In the genomic region with DNA sequence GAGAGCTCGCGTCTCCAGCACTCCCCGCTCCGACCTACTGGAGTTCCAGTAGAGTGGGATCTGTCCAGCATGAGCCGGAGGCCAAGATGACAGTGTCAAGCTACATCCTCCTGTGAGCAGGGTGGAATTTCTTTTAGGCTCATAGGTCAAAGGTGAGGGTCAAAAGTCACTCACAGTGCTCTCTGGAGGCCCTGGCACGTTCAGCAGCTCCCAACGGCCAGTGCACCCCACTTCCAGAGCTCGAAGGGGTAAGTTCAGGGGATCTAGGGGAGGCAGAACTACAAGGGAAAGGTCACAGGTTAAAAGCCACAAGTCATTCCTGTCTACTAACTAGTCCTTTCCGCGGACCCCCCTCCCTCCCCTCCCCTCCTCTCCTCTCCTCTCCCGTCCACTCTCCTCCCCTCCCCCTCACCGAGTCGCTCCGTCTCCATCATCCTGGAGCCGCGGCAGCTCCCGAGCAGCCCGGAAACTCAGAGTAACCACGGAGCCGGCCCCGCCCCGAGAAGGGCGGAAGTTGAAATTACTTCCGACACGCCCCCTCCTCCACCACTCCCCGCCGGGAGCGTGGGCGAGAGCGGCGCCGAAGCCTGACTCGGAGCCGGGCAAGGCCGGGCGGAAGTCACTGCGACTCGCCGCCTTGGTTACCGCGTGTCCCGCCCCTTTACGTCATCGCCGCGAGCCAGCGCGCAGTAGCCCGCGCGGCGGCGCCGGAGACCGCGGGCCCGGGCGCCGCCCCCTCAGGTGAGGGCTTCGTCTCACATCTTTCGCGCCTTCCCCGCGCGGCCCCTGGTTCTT, we compare ENCODE assay signal across 7 mouse cellular contexts. TPM values are rescaled to one million over a fixed set of nuclear protein-coding genes. Genes with fewer than 3 reads are reported as not detected.
DNase-seq lines count a peak whose midpoint lies in the region; ATAC-seq and TF ChIP-seq lines count a peak whose summit lies in the region.

TSS of gene Skiv2l (minus strand) at position 489 of the 795 bp plus-strand sequence.
TSS of gene Nelfe (plus strand) at position 670 of the 795 bp plus-strand sequence.

- peaks cover 32% of the 10 kb centered on the region for H3K4me1 ChIP-seq in embryonic facial prominence, embryonic 10.5 days
- H3K4me1 ChIP-seq in intestine, postnatal 0 days (replicated peaks; ENCODE audit: control insufficient read depth, insufficient read depth, low read length), result peaks cover 8% of the 10 kb centered on the region; the same call in 1 of the 2 replicates
- H3K4me1 ChIP-seq in midbrain, embryonic 12.5 days, result peaks cover 22% of the 10 kb centered on the region
- peaks cover 7% of the 10 kb centered on the region; the same call in 1 of the 2 replicates for H3K4me1 ChIP-seq in small intestine, adult 2 months (ENCODE audit: control insufficient read depth, insufficient read depth, insufficient read length, low read length)

- peak; percentile 61 for TF ChIP-seq POLR2A in small intestine, adult 2 months (IDR thresholded peaks at IDR 0.05; ENCODE audit: low read depth, low read length)

- peak within 1 kb of the TSS; percentile 93 for H3K4me3 ChIP-seq in embryonic facial prominence, embryonic 10.5 days
- peak within 1 kb of the TSS; percentile 70 for H3K4me3 ChIP-seq in intestine, postnatal 0 days (ENCODE audit: low read depth, low read length)
- peak within 1 kb of the TSS; percentile 80 for H3K4me3 ChIP-seq in midbrain, embryonic 12.5 days
- peak within 1 kb of the TSS; percentile 74 for H3K4me3 ChIP-seq in small intestine, adult 2 months (ENCODE audit: low read depth, low read length)

- peak; percentile 99 for DNase-seq in adrenal gland, postnatal 10 days
- peak; percentile 99 for DNase-seq in embryonic facial prominence, embryonic 10.5 days (ENCODE audit: low spot score)
- no peak for DNase-seq in gonadal fat pad, adult 2 months (ENCODE audit: low read depth)
- DNase-seq in left cerebral cortex, postnatal 4 days, result peak; percentile 99

- no peaks in the 10 kb centered on the region for H3K27me3 ChIP-seq in embryonic facial prominence, embryonic 10.5 days (replicated peaks; ENCODE audit: low read depth, poor library complexity, severe bottlenecking)
- no peaks in the 10 kb centered on the region for H3K27me3 ChIP-seq in intestine, postnatal 0 days (replicated peaks; ENCODE audit: control insufficient read depth, insufficient read depth, low read length)
- H3K27me3 ChIP-seq in midbrain, embryonic 12.5 days, result no peaks in the 10 kb centered on the region
- H3K27me3 ChIP-seq in small intestine, adult 2 months (ENCODE audit: control insufficient read depth, insufficient read depth, low read length), result no peaks in the 10 kb centered on the region

- peak; percentile 45 for TF ChIP-seq CTCF in intestine, postnatal 0 days (IDR thresholded peaks at IDR 0.05; ENCODE audit: low read depth)
- no peak for TF ChIP-seq CTCF in small intestine, adult 2 months (IDR thresholded peaks at IDR 0.05; ENCODE audit: extremely low read depth, insufficient read length, insufficient replicate concordance, low read depth, low read length)

- H3K9me3 ChIP-seq in embryonic facial prominence, embryonic 10.5 days, result no peaks in the 10 kb centered on the region
- H3K9me3 ChIP-seq in intestine, postnatal 0 days (ENCODE audit: control insufficient read depth), result no peaks in the 10 kb centered on the region
- H3K9me3 ChIP-seq in midbrain, embryonic 12.5 days, result no peaks in the 10 kb centered on the region

- peak within 1 kb of the TSS; percentile 91 for H3K27ac ChIP-seq in embryonic facial prominence, embryonic 10.5 days (replicated peaks)
- H3K27ac ChIP-seq in intestine, postnatal 0 days (ENCODE audit: low read depth, low read length), result peak within 1 kb of the TSS; percentile 24
- H3K27ac ChIP-seq in midbrain, embryonic 12.5 days (replicated peaks), result peak within 1 kb of the TSS; percentile 55; the same call in 1 of the 2 replicates
- peak within 1 kb of the TSS; percentile 60 for H3K27ac ChIP-seq in small intestine, adult 2 months (ENCODE audit: insufficient read depth, low read depth, low read length)

- H3K4me2 ChIP-seq in intestine, postnatal 0 days (replicated peaks; ENCODE audit: low read depth), result peak within 1 kb of the TSS; percentile 87
- H3K4me2 ChIP-seq in midbrain, embryonic 12.5 days (replicated peaks), result peak within 1 kb of the TSS; percentile 90

- peaks cover 65% of the 10 kb centered on the region for H3K36me3 ChIP-seq in embryonic facial prominence, embryonic 10.5 days (replicated peaks)
- peaks cover 55% of the 10 kb centered on the region for H3K36me3 ChIP-seq in intestine, postnatal 0 days (ENCODE audit: control insufficient read depth, insufficient read depth)
- H3K36me3 ChIP-seq in midbrain, embryonic 12.5 days, result peaks cover 62% of the 10 kb centered on the region
- H3K36me3 ChIP-seq in small intestine, adult 2 months (ENCODE audit: control insufficient read depth, insufficient read depth, low read length), result peaks cover 42% of the 10 kb centered on the region

- intact Hi-C loops in left cerebral cortex, postnatal 4 days (cut with DNase I), result loop anchor here (5.0 kb wide), 1 partner anchor 42 kb away; no protein-coding TSS in a partner anchor

- H3K9ac ChIP-seq in intestine, postnatal 0 days (ENCODE audit: low read depth, low read length), result peak within 1 kb of the TSS; percentile 69
- H3K9ac ChIP-seq in midbrain, embryonic 12.5 days (replicated peaks), result peak within 1 kb of the TSS; percentile 88

- WGBS in embryonic facial prominence, embryonic 10.5 days, result under 1% methylated on average over 65 of the region's 65 CpGs
- under 1% methylated on average over 62 of the region's 65 CpGs for WGBS in intestine, postnatal 0 days
- WGBS in midbrain, embryonic 12.5 days, result under 1% methylated on average over 53 of the region's 65 CpGs
- under 1% methylated on average over 65 of the region's 65 CpGs for WGBS in small intestine, adult 2 months

- peak; percentile 97 for ATAC-seq in intestine, postnatal 0 days
- peak; percentile 97 for ATAC-seq in midbrain, embryonic 12.5 days (ENCODE audit: low FRiP score, low read depth)

RNA-seq across cellular contexts. Expression of gene Skiv2l, which starts in this region (rescaled TPM):
- total RNA-seq in adrenal gland, postnatal 10 days (2021), result 10 to 100 TPM; 49.2 to 60.8 TPM
- 57.1 and 57.3 TPM in 2 replicates for polyA plus RNA-seq in embryonic facial prominence, embryonic 10.5 days (2016; fragmentation: Nextera tagmentation; extraction: Ambion mirVana)
- 91.1 and 93.8 TPM in 2 replicates for polyA plus RNA-seq in gonadal fat pad, adult 2 months (2012; rRNA removed)
- polyA plus RNA-seq in intestine, postnatal 0 days (2015; fragmentation: Nextera tagmentation; extraction: Ambion mirVana), result 18.3 and 20.8 TPM in 2 replicates
- total RNA-seq in left cerebral cortex, postnatal 4 days (2021), result 10 to 100 TPM; 68.5 to 74.7 TPM
- 67.4 and 71.5 TPM in 2 replicates for polyA plus RNA-seq in midbrain, embryonic 12.5 days (2016; fragmentation: Nextera tagmentation; extraction: Ambion mirVana)
- 48.1 and 79.3 TPM in 2 replicates for polyA plus RNA-seq in small intestine, adult 2 months (2012; rRNA removed)

RNA-seq across cellular contexts. Expression of gene Nelfe, which starts in this region (rescaled TPM):
- 10 to 100 TPM; 44.2 to 48.4 TPM for total RNA-seq in adrenal gland, postnatal 10 days (2021)
- polyA plus RNA-seq in embryonic facial prominence, embryonic 10.5 days (2016; fragmentation: Nextera tagmentation; extraction: Ambion mirVana), result 129 and 144 TPM in 2 replicates
- polyA plus RNA-seq in gonadal fat pad, adult 2 months (2012; rRNA removed), result 53.8 and 77.2 TPM in 2 replicates
- polyA plus RNA-seq in intestine, postnatal 0 days (2015; fragmentation: Nextera tagmentation; extraction: Ambion mirVana), result 55.7 and 57.8 TPM in 2 replicates
- 10 to 100 TPM; 31.7 to 32.8 TPM for total RNA-seq in left cerebral cortex, postnatal 4 days (2021)
- polyA plus RNA-seq in midbrain, embryonic 12.5 days (2016; fragmentation: Nextera tagmentation; extraction: Ambion mirVana), result 114 TPM in 2 replicates
- polyA plus RNA-seq in small intestine, adult 2 months (2012; rRNA removed), result 7.8 and 18.3 TPM in 2 replicates

Comparison
In these comparisons a context has a peak if more than half of its experiments do, and no peak if none do; other contexts are left out.
1. H3K27ac ChIP-seq: peak in every context shown above with its lines; median percentile 91 in embryonic facial prominence, embryonic 10.5 days; 60 in small intestine, adult 2 months; 55 in midbrain, embryonic 12.5 days; 24 in intestine, postnatal 0 days.